Mouse (Mus musculus): ENCODE results near the gene Stkld1.

Gene Stkld1

GRCm38 (mm10) chr2:26915927-26916728 lies 17.7 kb upstream of the Stkld1 start, which contains the start of the genes Surf2 and Surf1:
Gene Surf2 (plus strand): TSS chr2:26916367.
Gene Surf1 (minus strand): TSS chr2:26916530.
- peak; percentile 87 for DNase-seq (ENCODE audit: low spot score)

GRCm38 (mm10) chr2:26916738-26917137 lies 17.1 kb upstream of the Stkld1 start:
- DNase-seq (ENCODE audit: low spot score), result no peak

GRCm38 (mm10) chr2:26919684-26920083 lies 14.2 kb upstream of the Stkld1 start:
- DNase-seq (ENCODE audit: low spot score), result no peak

- DNase-seq (ENCODE audit: low spot score), result no peak
Measured at GRCm38 (mm10) chr2:26920190-26920855, 13.5 kb upstream of the Stkld1 start.

- DNase-seq (ENCODE audit: low spot score), result no peak
Measured at GRCm38 (mm10) chr2:26921784-26922183, 12.1 kb upstream of the Stkld1 start.

- no peak for DNase-seq (ENCODE audit: low spot score)
Measured at GRCm38 (mm10) chr2:26927745-26928476, 5.9 kb upstream of the Stkld1 start.

GRCm38 (mm10) chr2:26930390-26930789 lies 3.5 kb upstream of the Stkld1 start:
- DNase-seq (ENCODE audit: low spot score), result peak; percentile 45

GRCm38 (mm10) chr2:26932473-26933303 lies 1.2 kb upstream of the Stkld1 start:
- DNase-seq (ENCODE audit: low spot score), result no peak

GRCm38 (mm10) chr2:26935286-26935685 lies 1.4 kb downstream of the Stkld1 start:
- DNase-seq (ENCODE audit: low spot score), result no peak

GRCm38 (mm10) chr2:26936425-26936824 lies 2.6 kb downstream of the Stkld1 start:
- DNase-seq (ENCODE audit: low spot score), result no peak

GRCm38 (mm10) chr2:26941539-26941938 lies 7.7 kb downstream of the Stkld1 start:
- no peak for DNase-seq (ENCODE audit: low spot score)

- DNase-seq (ENCODE audit: low spot score), result no peak
Measured at GRCm38 (mm10) chr2:26943253-26943652, 9.4 kb downstream of the Stkld1 start.

- no peak for DNase-seq (ENCODE audit: low spot score)
Measured at GRCm38 (mm10) chr2:26950411-26950810, 16.6 kb downstream of the Stkld1 start.

- DNase-seq (ENCODE audit: low spot score), result no peak
Measured at GRCm38 (mm10) chr2:26951346-26951905, 17.6 kb downstream of the Stkld1 start.

GRCm38 (mm10) chr2:26952193-26952592 lies 18.3 kb downstream of the Stkld1 start:
- DNase-seq (ENCODE audit: low spot score), result no peak

GRCm38 (mm10) chr2:26952866-26953265 lies 19.0 kb downstream of the Stkld1 start:
- no peak for DNase-seq (ENCODE audit: low spot score)

- DNase-seq (ENCODE audit: low spot score), result no peak
Measured at GRCm38 (mm10) chr2:26954735-26955395, 21.0 kb downstream of the Stkld1 start.

GRCm38 (mm10) chr2:26956811-26957487 lies 23.1 kb downstream of the Stkld1 start:
- DNase-seq (ENCODE audit: low spot score), result peak; percentile 84

GRCm38 (mm10) chr2:26957488-26957859 lies 23.6 kb downstream of the Stkld1 start:
- DNase-seq (ENCODE audit: low spot score), result no peak

- DNase-seq (ENCODE audit: low spot score), result no peak
Measured at GRCm38 (mm10) chr2:26960756-26961155, 26.9 kb downstream of the Stkld1 start.

Measured in yolk sac, embryonic 10.5 days (tissue).